Mouse (Mus musculus) adrenal gland (tissue): ENCODE data around the gene Cyp4f18.
"Not testable (repeated sequence)": the region's sequence is repeated elsewhere in the genome, so short reads cannot be mapped to it uniquely, and the experiment has no call there.

Experiments
- intact Hi-C: fragments of 180-260 bp; cut with DNase I; formaldehyde crosslinking; loops from one replicate; pipeline ENCODE4 v1.15.1; 2025
- long read RNA-seq, 2 experiments: library from polyadenylated mRNA; unstranded; transcript quantifications; one replicate each; pipeline ENCODE4 v2.0.0; 2020; ENCODE audit warnings: borderline replicate concordance in 1 of 2; ENCODE audit not compliant: insufficient replicate concordance in 1 of 2

The Cyp4f18 gene
- long read RNA-seq, experiment 1, transcript Cyp4f18-201 (13 exons, 1,702 nt) = major isoform, 10 of 14 reads
- long read RNA-seq, experiment 1, partial matches to known transcripts = 2 of 14 reads
- long read RNA-seq, experiment 1, other reads (novel, unspliced or antisense) = 2 of 14 reads
- long read RNA-seq, experiment 2, transcript Cyp4f18-201 (13 exons, 1,702 nt) = major isoform, 11 of 11 reads
- long read RNA-seq, experiment 2, partial matches to known transcripts = 0 of 11 reads
- long read RNA-seq, experiment 2, other reads (novel, unspliced or antisense) = 0 of 11 reads

DNA sequence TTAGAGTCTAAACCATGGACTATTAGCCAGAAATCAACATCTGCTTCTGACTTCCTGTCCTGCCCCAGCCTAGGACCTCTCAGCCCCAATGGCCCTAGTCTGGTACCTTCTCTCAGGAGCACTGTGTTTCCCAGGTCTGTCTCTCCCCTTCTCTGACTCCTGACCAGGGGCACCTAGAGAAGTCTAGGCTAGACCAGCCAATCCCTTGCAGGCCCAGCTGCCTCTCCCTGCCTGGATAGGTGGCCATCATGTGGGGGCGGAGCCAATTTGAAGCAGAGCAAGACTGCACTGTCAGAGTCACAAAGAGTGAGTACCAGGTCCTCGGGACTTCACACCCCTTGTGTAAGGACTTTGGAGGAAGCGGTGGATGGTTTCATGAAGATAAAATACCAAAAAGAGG is at the start of gene Cyp4f18:
TSS of gene Cyp4f18 (minus strand) at position 154 of the 400 bp plus-strand sequence.
- intact Hi-C loops = loop anchor here (5.0 kb wide), 1 partner anchor 88 kb away; no protein-coding TSS in a partner anchor

DNA sequence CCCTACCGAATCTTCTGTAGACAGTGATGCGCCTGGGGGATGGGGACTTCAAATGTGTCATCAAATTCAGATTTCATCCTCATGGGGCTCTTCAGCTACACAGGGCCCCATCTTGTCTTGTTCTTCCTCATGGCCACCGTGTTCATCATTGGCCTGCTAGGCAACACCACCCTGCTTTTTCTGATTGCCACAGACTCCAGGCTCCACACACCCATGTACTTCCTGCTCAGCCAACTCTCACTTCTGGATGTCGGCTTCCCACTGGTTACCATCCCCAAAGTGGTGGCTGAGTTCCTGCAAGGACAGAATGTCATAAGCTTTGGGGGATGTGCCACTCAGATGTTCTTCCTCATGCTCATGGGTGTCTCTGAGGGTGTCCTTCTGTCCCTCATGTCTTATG is 48.2 kb upstream of the Cyp4f18 start:
- intact Hi-C loops = not testable (repeated sequence)

DNA sequence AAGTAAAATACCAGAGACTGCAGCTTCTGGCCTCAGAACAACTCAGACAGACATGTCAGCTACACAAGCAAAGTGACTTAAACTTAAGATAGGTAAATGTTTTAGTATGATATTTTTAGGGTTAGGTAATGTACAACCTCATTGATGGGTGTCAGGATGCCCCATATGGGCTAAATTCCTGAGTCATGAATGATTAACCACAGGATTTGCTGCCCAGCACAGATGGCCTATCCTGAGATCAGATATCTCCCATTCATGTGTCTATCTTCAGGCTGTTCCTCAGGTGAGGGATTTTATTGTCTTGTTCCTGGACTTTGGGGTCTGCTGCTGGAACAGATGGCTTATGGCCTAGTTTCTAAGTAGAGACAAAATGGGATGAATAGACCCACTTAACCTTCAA is 45.2 kb upstream of the Cyp4f18 start:
- intact Hi-C loops = not testable (repeated sequence)

DNA sequence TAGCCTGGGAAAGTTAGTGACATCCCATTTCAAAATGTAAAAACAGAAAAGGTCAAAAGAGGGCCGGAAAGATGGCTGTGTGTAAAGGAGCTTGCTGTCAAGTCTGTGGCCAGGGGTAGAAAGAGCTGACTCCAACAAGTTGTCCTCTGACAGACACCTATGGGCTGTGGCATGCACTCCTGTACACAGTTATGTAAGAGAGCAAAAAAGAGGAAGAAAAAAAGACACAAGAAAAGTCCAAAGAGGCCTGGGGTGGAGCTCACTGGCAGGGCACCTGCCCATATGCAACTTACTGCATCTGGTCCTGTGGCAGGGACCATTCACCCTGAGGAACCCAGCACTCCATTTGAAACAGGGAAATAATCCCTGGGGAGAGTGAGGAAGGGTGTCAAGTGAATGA is 33.1 kb upstream of the Cyp4f18 start:
- intact Hi-C loops = loop anchor here (5.0 kb wide), 1 partner anchor 45 kb away; no protein-coding TSS in a partner anchor

DNA sequence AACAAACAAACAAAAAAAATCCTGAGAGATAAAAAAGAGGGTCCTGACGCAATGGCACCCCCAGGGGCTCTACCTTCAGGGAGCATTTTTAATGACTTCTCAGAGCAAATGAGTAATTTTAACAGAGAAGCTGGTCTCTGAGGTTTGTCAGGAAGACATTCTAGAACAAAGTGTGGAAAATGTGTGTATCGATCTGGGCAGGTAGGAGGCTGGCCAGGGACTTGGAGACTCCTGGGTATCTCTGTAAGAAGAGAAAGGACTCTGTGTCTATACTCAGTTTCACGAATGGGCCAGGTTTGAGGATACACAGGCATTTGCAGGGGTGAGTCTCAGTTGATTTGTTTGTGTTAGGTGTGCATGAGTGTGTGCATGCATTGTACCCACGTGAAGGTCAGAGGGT is 31.5 kb upstream of the Cyp4f18 start, which contains the start of gene Olfr372:
TSS of gene Olfr372 (plus strand) at position 301 of the 400 bp plus-strand sequence.
- intact Hi-C loops = loop anchor here (5.0 kb wide), 1 partner anchor 46 kb away; no protein-coding TSS in a partner anchor

DNA sequence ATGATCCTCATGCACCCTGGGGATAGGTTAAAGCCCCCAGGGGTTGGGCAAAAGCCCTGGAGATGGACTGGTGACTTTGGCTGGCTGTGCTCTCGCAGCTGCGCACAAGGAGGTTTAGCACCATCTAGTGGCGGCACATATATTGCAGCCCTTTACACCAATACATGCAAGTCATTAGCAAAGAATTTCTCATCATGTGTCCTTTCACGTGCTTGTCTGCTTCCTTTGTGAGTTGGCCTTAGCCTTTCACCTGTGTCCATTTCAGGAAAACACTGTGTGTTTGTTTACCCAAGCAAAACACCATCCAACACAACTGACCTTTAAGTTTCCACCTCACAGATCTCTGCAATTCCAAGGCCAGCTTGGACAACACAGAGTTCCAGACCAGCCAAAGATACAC is 23.5 kb upstream of the Cyp4f18 start:
- intact Hi-C loops = not testable (repeated sequence)

DNA sequence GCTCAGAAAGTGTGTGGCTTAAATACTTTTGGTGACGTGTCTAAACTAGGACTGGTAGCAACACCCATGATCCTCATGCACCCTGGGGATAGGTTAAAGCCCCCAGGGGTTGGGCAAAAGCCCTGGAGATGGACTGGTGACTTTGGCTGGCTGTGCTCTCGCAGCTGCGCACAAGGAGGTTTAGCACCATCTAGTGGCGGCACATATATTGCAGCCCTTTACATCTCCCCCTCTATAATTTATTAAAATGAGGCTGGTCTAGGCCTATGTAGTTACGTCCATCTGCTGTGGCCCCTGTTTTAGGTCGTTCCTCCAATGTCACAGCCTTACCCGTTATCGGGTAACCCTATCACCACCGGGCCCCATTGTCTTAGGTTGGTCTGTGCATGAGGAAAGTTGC is 15.5 kb upstream of the Cyp4f18 start:
- intact Hi-C loops = not testable (repeated sequence)

DNA sequence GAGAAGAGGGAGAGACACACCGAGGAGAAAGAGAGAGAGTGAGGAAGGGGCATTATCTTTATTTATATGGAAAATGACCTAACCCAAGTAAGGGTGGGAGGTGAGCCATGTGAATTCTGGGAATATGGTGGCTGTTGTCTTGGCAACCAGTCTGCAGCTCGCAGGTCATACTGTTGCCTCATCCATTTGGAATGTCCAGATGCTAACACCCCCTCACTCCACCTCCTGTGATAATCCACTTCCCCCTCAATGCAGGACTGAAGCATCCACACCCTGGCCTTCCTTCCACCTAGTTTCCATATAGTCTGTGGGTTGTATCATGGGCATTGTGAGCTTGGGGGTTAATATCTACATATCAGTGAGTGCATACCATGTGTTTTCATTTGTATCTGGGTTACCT is 10.4 kb upstream of the Cyp4f18 start:
- intact Hi-C loops = no loop called here

DNA sequence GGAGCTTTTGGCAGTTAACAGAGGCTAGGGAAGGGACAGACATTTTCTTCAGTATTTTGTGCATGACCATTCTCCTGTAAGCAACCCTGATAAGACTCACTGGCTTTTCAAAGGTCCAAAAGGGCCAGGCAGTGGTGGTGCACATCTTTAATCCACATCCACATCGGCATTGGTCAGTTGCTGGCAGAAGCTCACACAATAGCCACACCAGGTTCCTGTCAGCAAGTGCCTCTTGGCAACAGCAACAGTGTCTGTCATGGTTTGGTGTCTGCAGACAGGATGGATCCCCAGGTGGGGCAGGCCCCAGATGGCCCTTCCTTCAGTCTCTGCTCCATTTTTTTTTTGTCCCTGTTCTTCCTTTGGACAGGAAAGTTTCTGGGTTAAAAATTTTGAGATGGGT is 9.6 kb upstream of the Cyp4f18 start:
- intact Hi-C loops = not testable (repeated sequence)

DNA sequence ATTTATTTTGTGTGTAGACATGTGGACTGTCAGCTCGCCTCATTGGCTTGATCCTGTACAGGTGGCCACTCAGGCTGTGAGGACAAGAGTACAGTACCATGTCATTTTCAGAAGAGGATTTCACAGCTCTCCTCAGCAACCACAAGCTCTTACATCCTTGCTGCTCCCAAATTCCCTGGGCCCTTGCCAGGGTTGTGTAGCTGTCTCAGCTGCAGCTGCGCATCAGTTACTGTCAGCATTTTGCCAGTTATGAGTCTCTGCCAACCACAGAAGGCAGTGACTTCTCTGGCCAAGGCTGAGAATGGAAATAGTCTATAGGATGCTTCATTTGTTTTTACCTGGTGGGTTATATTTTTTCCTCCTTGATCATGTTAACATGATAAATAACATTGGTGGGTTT is 8.7 kb upstream of the Cyp4f18 start:
- intact Hi-C loops = no loop called here

DNA sequence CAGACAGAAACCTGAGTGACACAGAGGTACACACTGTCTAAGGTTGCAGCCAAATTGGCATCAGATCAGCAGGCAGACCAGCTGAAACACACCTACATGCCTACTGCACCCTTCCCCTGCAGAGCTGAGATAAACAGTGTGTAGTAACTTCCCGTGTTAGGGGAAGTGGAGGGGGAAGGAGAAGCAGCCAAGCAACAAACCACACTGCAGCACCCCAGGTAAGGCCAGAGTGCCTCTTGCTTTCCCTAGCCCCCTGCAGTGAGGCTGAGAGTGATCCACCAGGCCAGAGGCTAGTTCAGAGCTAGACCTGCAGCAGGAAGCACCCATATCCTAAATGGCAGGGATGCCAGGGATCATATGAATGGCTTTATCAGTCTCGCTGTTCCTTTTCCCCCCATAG is 7.9 kb upstream of the Cyp4f18 start:
- intact Hi-C loops = not testable (repeated sequence)

DNA sequence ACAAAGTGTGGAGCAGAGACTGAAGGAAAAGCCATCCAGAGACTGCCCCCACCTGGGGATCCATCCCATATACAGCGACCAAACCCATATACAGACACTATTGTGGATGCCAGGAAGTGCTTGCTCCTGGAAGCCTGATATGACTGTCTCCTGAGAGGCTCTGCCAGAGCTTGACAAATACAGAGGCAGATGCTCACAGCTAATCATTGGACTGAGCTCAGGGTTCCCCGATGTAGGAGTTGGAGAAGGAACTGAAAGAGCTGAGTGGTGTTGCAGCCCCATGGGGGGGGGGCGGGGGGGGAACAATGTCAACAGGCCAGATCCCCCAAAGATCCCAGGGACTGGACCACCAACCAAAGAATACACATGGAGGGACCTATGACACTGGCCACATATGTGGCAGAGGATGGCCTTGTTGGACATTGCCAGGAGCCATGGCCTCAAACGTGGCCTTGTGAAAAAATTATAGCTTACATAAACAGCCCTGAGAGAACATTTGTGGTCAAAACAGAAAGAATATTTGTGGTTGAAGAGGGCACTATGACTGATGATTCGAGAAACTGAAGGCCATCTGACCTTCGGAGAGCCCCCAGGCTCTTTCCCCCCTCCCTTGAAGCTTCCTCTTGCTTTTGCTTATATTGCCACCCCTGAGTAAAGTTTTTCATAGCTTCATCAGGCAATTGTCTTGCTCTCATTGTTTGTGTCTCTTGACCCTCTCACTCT is 4.2 kb upstream of the Cyp4f18 start:
- intact Hi-C loops = not testable (repeated sequence)

DNA sequence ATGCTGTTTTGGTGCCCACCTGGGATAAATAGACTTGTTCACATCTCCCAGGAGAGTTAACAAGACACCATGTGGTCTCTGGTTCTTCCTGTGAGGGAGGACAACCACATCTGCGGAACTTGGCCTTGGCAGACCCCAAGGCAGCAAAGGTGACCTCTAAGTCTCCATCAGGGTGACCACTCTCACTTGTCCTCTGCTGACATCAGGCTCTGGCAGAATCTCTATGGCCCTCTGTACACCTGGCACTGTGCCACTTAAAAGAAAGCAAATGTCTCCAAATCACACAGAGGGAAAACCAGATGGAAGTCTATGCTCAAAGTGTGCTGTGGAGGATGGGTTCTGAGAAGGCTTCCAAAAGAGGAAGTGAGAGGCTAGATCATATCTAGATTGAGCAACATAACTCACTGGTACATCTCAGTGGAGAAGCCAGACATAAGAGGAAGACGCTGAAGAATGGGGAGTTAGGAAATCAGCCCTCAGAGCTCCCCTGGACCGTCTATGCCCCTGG is 1.2 kb downstream of the Cyp4f18 start:
- intact Hi-C loops = loop anchor here (5.0 kb wide), 1 partner anchor 89 kb away; no protein-coding TSS in a partner anchor

DNA sequence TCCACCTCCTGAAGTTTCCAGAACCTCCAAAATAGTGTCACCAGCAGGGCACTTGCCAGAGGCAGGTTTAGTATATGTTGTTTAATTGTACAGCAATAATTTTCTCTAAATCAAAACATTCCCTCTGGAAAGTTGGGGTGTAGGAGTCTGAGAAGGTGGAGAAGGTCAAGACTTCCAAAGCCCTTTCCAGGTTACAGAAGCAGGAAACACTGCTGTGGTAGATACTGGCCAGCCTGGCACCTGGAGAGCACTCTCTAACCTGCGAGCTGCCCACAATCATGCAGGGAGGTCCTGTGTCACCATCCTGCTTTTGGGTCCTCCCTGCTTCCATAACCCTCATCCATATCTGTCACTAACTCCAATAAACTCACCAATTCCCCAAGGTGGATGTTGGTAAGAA is 2.7 kb downstream of the Cyp4f18 start:
- intact Hi-C loops = loop anchor here (5.0 kb wide), 1 partner anchor 91 kb away; no protein-coding TSS in a partner anchor

DNA sequence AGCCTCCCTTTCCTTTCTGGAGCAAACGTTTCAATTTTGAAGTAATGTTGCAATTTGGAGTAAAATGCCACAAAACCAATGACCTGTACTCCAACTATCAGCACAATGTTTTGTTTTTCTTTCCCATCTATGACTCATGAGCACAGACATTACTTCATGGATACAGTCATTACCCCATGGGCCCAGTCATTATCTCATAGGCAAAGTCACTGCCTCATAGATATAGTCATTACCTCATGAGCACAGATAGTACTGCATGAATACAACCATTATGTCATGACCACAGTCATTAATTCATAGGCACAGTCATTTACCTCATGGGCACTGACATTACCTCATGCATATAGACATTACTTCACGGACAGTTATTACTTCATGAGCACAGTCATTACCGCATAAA is 3.5 kb downstream of the Cyp4f18 start:
- intact Hi-C loops = loop anchor here (5.0 kb wide), 1 partner anchor 91 kb away; no protein-coding TSS in a partner anchor

DNA sequence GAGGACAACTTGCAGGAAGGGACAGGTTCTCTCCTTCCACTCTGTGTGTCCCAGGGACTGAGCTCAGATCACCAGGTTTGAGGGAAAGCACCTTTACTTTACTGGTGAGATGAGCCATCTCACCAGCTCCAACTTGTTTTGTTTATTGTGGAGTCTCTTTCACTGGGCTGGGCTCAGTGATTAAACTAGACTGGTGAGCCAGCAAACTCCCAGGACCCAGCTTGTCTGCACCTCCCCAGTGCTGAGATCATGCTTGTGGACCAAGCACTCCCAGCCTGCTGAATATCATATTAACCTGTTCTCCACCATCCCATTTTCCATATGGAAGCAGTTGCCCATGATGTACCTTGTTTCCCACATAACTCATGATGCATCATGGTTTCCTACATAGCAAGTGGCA is 6.5 kb downstream of the Cyp4f18 start:
- intact Hi-C loops = no loop called here

DNA sequence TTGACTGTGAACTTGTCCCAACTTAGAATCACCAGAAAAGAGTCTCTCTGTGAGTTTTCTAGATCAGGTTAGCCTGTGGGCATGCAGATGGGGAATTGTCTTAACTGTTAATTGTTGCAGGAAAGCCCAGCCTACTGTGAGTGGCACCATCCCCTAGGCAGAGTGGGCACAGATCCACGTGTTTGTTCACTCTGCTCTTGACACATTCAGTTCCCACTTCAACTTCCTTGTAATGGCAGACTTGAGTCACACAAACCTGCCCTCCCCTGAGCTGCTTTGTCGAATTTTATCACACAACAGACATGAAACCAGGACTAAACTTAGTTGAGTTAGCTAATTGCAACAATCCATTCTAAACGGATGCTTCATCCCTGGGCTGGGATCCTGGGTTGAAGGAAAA is 9.2 kb downstream of the Cyp4f18 start:
- intact Hi-C loops = no loop called here

DNA sequence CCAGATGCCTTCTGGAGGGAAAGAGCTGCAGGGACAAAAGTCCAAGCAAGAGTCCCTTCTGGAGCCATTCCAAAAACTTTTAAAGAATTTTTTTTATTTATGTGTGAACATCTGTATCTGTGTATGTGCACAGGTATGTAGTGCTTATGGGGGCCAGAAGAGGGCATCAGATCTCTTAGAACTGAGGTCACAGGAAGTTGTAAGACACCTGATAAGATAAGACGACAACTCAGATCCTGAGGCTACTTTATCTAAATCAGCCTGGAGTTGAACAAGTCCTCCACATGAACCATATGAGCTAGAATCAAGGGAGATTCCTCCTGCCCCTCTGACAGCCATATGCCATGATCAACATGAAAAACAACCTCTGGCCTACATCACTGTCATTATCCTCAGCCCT is 10.0 kb downstream of the Cyp4f18 start:
- intact Hi-C loops = no loop called here

DNA sequence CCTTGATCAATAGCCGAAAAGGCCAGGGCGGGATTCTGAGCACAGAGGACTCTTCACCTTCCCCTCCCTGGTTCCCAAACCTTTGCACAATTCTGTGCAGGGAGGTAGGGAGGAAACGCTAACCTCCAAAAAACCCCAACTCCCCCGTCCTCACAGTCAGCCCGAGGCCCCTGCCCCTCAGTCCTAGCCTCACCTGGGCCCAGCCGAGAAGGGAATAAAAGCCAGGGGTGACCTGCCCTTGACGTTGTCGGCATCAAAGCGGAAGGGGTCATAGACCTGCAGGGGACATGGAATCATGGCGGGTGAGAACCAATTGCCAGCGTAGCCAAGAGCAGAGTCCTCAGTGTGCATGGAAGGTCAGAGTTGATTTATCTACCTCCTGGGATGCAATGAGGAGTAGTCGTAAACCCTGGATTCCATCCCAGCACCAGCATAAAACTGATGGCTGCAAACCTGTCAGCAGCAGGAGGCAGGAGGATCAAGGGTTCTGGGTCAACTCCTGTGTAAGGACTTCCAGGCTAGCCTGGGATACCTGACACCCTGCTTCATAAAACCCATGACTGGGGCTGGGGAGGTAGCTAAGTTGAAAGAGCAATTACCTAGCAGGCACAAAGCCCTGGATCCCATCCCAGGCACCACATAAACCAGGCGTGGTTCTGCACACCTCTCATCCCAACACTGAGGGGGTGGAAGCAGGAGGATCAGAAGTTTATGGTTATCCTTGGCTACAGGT is 20.4 kb downstream of the Cyp4f18 start:
- intact Hi-C loops = no loop called here

DNA sequence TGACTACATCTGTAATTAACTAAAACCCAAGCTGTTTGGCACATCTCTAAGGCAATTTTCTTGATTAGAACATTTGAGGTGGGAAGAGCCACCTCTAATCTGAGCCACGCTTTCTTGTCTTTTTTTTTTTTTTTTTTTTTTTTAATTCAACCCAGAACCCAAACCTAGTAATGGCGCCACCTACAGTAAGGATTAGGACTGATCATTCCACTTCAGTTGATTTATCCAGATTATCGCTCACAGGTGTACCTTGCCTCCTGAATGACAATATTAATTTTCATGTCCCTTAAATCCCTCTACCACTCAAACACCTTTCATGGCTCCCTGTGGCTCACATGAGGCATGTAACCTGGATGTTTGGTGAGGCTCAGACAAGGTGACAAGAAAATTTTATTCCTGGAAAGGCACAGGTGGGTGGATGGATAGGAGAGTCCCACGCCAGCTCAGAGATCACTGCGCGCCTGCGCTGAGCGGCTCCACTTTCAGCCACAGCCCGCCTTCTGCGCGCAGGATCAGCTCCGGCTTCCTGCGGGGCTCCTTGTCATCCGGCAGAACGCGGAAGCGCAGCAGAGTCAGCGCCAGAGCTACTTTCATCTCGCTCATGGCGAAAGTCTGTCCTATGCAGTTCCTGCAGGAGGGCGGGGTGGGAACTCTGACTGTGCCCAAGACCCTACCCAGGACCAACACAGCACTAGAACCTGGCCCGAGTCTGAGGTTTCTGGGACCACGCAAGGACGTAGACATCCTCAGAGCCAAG is 21.1 kb downstream of the Cyp4f18 start:
- intact Hi-C loops = no loop called here

DNA sequence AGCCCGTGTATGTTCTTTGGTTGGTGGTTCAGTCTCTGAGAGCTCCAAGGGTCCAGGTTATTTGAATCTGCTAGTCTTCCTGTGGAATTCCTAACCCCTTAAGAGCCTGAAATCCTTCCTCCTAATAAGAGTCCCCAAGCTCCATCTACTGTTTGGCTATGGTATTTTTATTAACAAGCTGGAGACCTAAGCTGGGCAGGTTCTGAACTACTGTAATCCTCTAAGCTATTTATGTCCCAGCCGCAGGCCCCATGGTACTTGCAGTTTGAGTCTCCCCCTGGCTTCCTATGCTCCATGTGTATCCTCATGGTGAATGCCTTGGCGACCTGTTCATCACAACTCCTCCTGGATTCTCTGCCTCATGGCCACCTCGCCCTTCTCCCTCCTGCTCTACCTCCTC is 24.8 kb downstream of the Cyp4f18 start:
- intact Hi-C loops = no loop called here
